10 mouse cellular contexts compared by ENCODE assay signal in the genomic region with DNA sequence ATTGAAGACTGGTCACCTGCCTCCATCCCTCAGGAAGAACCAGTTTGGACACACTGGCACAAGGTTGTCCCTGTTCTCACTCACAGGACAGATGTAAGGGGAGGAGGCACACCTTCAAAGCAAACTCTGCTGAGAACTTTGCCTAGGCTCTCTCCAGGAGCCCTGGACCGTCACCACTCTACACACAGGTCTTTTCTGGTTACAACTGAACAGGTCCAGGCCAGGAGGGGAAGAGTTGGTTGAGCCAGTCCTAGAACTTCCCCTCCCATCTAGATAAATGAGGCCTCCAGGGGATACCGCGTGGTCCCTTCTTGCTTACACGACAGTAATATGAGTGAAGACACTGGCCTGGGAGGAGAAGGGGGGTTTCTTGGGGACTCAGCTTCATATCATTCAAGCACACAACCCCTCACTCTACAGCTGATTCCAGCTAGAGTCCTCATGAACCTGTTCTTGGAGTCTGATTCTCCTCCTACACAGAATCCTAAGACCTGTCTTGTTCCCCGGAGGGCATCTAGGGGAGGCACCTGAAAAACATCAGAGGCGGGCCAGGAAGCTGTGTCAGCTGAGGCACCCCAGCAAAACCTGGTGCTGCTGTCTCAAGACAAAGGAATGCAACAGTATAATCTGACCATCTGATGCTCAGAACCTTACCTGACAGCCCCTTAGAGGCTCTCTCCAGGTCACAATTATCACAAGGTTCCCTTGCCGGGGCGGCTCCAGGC. TPM values are rescaled to one million over a fixed set of nuclear protein-coding genes. Genes with fewer than 3 reads are reported as not detected.
DNase-seq lines count a peak whose midpoint lies in the region; ATAC-seq and TF ChIP-seq lines count a peak whose summit lies in the region.
"Had no signal": no experiment of that assay in that cellular context is flagged by ENCODE, and none has a peak within 500 bp of the region (broad histone marks: within the 10 kb centered on the region; RNA-seq: fewer than 3 reads in every experiment).

No protein-coding gene starts in this region.

- H3K9me3 ChIP-seq in heart, embryonic 12.5 days (replicated peaks) = no peaks in the 10 kb centered on the region
- H3K9me3 ChIP-seq: midbrain, embryonic 12.5 days had no signal

- no peak for TF ChIP-seq POLR2A in spleen, adult 2 months (IDR thresholded peaks at IDR 0.05; ENCODE audit: low read depth, low read length)

- peaks cover 71% of the 10 kb centered on the region for H3K4me1 ChIP-seq in heart, embryonic 12.5 days (replicated peaks)
- peaks cover 31% of the 10 kb centered on the region; the same call in 1 of the 2 replicates for H3K4me1 ChIP-seq in spleen, adult 2 months (ENCODE audit: control insufficient read depth, insufficient read depth, insufficient read length)

- H3K4me3 ChIP-seq in heart, embryonic 12.5 days = no peak overlapping the region
- no peak overlapping the region for H3K4me3 ChIP-seq in spleen, adult 2 months (ENCODE audit: extremely low read depth, insufficient read depth, insufficient read length)
- H3K4me3 ChIP-seq: midbrain, embryonic 12.5 days had no signal

- H3K9ac ChIP-seq in heart, embryonic 12.5 days = peak overlapping the region; percentile 27; the same call in 1 of the 2 replicates
- H3K9ac ChIP-seq: midbrain, embryonic 12.5 days had no signal

- no peak for ATAC-seq in heart, embryonic 12.5 days (ENCODE audit: insufficient number of reproducible peaks, low FRiP score)

- intact Hi-C loops in heart, postnatal 10 days (cut with DNase I) = no loop called here

- H3K27ac ChIP-seq in heart, embryonic 12.5 days (ENCODE audit: poor library complexity, severe bottlenecking) = peak overlapping the region; percentile 96
- H3K27ac ChIP-seq in spleen, adult 2 months (ENCODE audit: insufficient read depth, low read length) = peak overlapping the region; percentile 12; the same call in 1 of the 2 replicates

- H3K36me3 ChIP-seq in heart, embryonic 12.5 days = peaks cover 9% of the 10 kb centered on the region
- H3K36me3 ChIP-seq in spleen, adult 2 months (ENCODE audit: control insufficient read depth, insufficient read depth, low read length) = 0 out of 2 replicates have a peak, but pooled peaks cover 1% of the 10 kb centered on the region
- H3K36me3 ChIP-seq: midbrain, embryonic 12.5 days had no signal

- no peak for DNase-seq in heart, postnatal 10 days
- DNase-seq in spleen, adult 2 months (ENCODE audit: low read depth in 1 of 2, low spot score in 2 of 2) = no peak
- DNase-seq in spleen, adult 18-20 months = no peak
- peak; percentile 27 to 42 for DNase-seq in kidney, postnatal 36 days
- peak; percentile 61 for DNase-seq in thymus, postnatal 14 days
- DNase-seq in embryo, embryonic 9.5 days (ENCODE audit: extremely low spot score) = no peak
- DNase-seq in neural tube, embryonic 10.5 days (ENCODE audit: extremely low spot score, low spot score) = no peak

- H3K27me3 ChIP-seq in heart, embryonic 12.5 days (replicated peaks) = no peaks in the 10 kb centered on the region
- H3K27me3 ChIP-seq in spleen, adult 2 months (ENCODE audit: control insufficient read depth, insufficient read depth, low read length) = no peaks in the 10 kb centered on the region
- H3K27me3 ChIP-seq: midbrain, embryonic 12.5 days had no signal

- WGBS in heart, embryonic 12.5 days = 61% methylated on average over 8 of the region's 8 CpGs
- WGBS in spleen, adult 2 months = 54% methylated on average over 8 of the region's 8 CpGs

- H3K4me2 ChIP-seq in heart, embryonic 12.5 days = no peak overlapping the region
- H3K4me2 ChIP-seq: midbrain, embryonic 12.5 days had no signal

- no peak for TF ChIP-seq CTCF in spleen, adult 2 months (IDR thresholded peaks at IDR 0.05; ENCODE audit: extremely low read depth, insufficient read depth, insufficient read length, insufficient replicate concordance)

RNA-seq across cellular contexts. Expression of a gene that starts 4.6 kb away (rescaled TPM):
- 15.0 and 16.6 TPM in 2 replicates for polyA plus RNA-seq in heart, embryonic 12.5 days (2016; fragmentation: Nextera tagmentation; extraction: Ambion mirVana)
- total RNA-seq in heart, postnatal 10 days (2021) = 10 to 100 TPM; 28.7 to 43.3 TPM
- polyA plus RNA-seq in spleen, adult 2 months (2012; rRNA removed) = 5.7 and 8.0 TPM in 2 replicates

RNA-seq across cellular contexts. Expression of a gene that starts 7.4 kb away (rescaled TPM):
- 0.77 and 1.8 TPM in 2 replicates for polyA plus RNA-seq in heart, embryonic 12.5 days (2016; fragmentation: Nextera tagmentation; extraction: Ambion mirVana)
- total RNA-seq in heart, postnatal 10 days (2021) = under 1 TPM; 0.37 to 0.45 TPM
- 0.19 and 0.54 TPM in 2 replicates for polyA plus RNA-seq in spleen, adult 2 months (2012; rRNA removed)
- total RNA-seq: adrenal gland, adult 18-20 months had no signal

RNA-seq across cellular contexts. Expression of a gene that starts 28.7 kb away (rescaled TPM):
- 29.4 and 32.2 TPM in 2 replicates for polyA plus RNA-seq in heart, embryonic 12.5 days (2016; fragmentation: Nextera tagmentation; extraction: Ambion mirVana)
- 10 to 100 TPM; 26.6 to 26.7 TPM for total RNA-seq in heart, postnatal 10 days (2021)
- polyA plus RNA-seq in spleen, adult 2 months (2012; rRNA removed) = 19.9 and 26.7 TPM in 2 replicates

RNA-seq across cellular contexts. Expression of a gene that starts 28.9 kb away (rescaled TPM):
- polyA plus RNA-seq in heart, embryonic 12.5 days (2016; fragmentation: Nextera tagmentation; extraction: Ambion mirVana) = 13.8 and 17.3 TPM in 2 replicates
- total RNA-seq in heart, postnatal 10 days (2021) = 10 to 100 TPM in 1 of 2 experiments, 1 to 10 TPM in 1; 8.3 to 10.9 TPM
- 28.7 and 32.1 TPM in 2 replicates for polyA plus RNA-seq in spleen, adult 2 months (2012; rRNA removed)

RNA-seq across cellular contexts. Expression of a gene that starts 46.2 kb away (rescaled TPM):
- polyA plus RNA-seq in heart, embryonic 12.5 days (2016; fragmentation: Nextera tagmentation; extraction: Ambion mirVana) = 0.17 and 0.37 TPM in 2 replicates
- total RNA-seq in heart, postnatal 10 days (2021) = under 1 TPM; 0.17 to 0.22 TPM
- polyA plus RNA-seq in spleen, adult 2 months (2012; rRNA removed) = 1.6 and 1.7 TPM in 2 replicates
- total RNA-seq: adrenal gland, adult 18-20 months had no signal

Comparison
In these comparisons a context has a peak if more than half of its experiments do, and no peak if none do; other contexts are left out.
1. DNase-seq: peak in kidney, postnatal 36 days (2 of 2) and thymus, postnatal 14 days (single experiment); none in heart, postnatal 10 days (0 of 2), spleen, adult 2 months (0 of 2), spleen, adult 18-20 months (0 of 2), embryo, embryonic 9.5 days (single experiment) and neural tube, embryonic 10.5 days (single experiment).